Mouse (Mus musculus): ENCODE measurements around the gene Slc25a17. TPM values are rescaled to one million over a fixed set of nuclear protein-coding genes. Genes with fewer than 3 reads are reported as not detected.

The Slc25a17 gene
- total RNA-seq, 2 experiments from 2014 or later = 105 to 131 TPM

DNA sequence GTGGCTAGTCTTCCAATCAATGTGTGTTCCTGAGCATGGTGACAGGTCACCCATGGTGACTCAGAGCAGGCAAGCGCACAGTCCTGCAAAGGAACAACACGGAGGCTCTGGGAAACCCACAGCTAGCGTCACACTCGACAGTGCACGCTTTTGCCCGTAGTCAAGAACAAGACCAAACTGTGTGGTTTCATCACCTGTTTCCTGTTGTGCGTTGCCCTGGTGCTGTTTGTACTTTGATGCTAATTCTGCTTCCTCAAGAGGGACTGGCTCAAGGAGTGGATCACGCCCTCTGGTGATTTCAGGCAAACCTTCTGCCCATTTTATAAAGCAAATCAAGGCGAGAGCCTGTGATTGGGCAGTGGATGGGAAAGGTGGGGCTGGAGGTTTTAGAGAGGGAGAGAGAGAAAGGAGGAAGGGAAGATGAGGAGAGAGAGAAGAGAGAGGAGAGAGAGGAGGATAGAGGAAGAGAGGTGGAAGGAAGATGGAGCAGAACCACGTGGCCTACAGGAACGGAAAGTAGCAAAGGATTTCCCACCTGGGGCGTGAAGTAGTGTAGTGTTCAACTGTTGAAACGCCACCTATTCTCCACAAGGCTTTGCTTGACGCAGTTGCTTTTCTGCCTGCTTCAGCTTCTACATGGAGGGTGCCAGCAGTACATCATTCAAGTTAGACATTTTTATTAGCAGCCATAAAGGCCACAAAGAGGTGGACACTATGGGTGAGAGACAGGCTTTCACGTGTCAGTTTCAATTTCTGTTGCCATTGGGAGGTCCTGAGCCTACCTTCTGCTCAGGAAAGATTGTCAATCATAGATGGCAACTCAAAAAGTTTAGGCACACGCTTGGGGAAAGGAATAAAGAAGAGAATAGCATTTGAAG, 59.2 kb downstream of the Slc25a17 start:
- peak; percentile 26 for DNase-seq

DNA sequence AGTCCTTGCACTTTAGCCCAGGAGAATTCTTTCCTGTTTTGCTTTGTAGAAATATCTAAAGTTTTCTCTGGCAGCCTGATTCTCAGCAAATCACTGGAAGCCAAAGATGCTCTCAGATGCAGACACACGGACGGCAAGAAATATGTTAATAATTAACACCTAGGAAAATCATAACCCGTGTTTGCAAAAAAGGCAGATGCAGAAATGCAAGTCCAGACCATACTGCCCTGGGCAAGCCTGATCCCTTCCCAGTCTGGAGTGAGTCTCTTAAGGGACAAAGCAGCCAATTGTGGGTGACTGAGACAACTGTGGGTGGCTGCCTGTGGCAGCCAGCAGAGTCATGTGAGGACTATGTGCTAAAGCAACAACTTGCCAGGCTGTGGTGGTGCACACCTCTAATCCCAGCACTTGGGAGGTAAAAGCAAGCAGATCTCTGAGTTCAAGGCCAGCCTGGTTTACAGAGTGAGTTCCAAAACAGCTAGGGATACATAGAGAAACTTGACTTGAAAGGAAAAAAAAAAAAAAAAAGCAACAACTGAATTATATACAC, 60.0 kb downstream of the Slc25a17 start:
- no peak for DNase-seq

DNA sequence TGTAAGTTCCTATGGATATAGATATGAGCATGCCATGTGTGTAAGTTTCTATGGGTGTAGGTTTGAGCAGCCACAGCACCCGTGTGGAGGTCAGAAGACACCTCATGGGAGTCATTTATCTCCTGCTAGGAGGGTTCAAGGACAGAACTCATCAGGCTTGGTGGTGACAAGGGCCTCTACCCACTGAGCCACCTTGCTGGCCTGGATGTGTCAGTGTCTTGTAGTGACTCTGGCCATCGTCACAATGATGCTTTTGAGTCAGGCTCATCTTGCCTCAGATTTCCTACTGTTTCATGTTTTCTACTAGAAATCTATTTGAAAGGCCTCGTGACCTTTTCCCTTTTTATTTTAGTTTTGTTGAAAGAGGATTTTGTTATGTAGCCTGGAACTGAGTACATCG, 61.1 kb downstream of the Slc25a17 start:
- no peak for DNase-seq

DNA sequence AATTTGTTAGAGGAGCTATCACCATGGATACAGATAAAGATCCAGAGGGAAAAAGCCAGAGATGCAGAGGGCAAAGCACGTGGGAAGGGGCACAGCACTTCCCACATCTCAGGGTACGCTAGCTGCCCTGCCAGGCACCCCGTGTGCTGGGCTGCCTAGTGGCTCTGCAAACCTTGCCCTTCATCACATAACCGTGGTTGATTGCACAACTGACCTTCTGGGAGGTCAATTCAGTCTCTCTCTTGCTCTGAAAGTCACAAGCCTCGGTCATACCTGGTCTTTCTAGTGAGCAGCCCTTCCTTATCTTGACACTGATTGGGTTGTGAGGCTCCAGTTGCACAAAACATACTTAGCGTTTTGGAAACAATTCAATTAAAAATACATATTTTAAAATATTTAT, 62.4 kb downstream of the Slc25a17 start:
- DNase-seq = peak; percentile 17

DNA sequence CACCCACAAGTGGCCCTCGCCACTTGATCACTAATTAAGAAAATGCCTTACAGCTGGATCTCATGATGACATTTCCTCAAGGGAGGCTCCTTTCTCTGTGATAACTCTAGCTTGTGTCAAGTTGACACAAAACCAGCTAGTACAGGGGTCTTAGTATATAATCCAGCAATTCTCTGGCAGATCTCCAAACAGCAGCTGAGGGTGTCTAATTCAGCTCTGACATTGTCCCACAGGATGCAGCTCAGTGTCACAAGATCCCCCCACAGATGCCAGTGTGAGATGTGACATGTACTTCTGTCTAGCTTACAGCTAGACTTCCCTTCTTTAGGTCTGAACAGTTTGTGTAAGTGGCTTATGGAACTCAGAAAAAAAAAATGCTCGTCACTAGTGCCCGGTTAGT, 63.1 kb downstream of the Slc25a17 start:
- no peak for DNase-seq

DNA sequence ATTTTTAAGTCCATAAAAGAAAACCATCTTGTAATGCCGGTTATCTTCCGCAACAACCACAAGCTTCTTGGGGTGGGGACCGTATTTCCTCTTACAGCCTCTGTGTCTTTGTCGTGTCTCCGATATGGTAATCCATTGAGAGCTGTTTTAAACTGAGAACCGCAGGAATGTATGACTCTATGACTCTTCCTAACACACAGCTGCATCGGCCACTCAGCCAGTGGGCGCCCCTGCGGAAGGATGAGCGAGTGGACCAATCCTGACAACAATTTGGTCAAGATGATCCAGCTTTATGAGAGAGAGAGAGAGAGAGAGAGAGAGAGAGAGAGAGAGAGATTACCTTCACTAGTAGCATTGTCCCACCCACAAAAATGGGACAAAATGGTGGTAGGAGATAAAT, 65.7 kb downstream of the Slc25a17 start:
- no peak for DNase-seq

DNA sequence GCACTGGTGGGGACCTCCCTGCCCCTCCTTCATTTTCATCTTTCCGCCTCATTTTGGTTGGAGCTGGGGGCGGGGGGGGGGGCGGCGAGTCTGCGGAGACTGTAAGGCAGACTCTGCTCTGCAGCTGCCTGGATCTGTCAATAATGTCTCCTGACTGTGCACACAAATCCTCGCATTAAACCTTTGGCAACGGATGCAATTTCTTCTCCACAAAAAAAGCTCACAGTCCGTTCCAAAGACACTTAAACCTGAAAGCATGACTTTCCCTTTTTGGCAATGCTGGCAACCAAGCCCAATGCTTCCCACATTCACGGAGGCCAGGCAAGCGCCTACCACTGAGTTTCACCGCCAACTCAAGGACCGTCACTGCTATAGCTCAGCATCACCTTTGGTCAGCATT, 66.2 kb downstream of the Slc25a17 start:
- no peak for DNase-seq

DNA sequence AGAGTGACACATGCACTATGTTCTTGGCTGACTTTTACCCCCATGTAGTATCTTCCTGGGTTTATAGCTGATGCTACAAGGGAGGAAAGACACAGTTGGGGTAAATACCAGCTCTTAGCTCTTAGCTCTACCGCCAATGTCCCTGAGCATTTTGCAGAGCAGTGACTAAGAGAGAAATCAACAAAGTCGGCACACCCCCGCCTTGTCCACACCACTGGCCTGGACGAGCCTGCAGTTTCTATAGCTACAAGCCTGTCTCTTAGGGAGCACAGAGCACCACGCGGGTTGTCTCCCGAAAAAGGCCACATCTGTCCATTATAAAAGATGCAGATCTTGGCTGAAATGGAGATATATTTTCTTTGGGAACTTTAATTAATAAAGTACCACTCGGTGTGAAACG, 69.9 kb downstream of the Slc25a17 start:
- DNase-seq = peak; percentile 18

DNA sequence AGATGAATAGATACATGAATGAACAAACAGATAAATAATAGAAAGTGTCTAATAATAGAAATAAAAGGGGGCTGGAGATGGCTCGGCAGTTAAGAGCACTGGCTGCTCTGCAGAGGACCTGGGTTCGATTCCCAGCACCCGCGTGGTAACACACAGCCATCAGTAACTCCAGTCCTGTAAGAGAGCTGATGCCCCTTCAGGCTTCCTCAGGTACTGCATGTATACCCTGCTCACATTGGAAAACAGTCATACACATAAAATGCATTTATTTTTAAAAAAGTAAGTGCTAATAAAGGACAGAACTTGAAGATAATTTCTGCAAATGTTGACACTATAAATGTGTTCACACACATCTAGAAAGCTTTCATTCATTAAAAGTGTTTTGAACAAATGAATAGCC, 70.4 kb downstream of the Slc25a17 start:
- DNase-seq = no peak

DNA sequence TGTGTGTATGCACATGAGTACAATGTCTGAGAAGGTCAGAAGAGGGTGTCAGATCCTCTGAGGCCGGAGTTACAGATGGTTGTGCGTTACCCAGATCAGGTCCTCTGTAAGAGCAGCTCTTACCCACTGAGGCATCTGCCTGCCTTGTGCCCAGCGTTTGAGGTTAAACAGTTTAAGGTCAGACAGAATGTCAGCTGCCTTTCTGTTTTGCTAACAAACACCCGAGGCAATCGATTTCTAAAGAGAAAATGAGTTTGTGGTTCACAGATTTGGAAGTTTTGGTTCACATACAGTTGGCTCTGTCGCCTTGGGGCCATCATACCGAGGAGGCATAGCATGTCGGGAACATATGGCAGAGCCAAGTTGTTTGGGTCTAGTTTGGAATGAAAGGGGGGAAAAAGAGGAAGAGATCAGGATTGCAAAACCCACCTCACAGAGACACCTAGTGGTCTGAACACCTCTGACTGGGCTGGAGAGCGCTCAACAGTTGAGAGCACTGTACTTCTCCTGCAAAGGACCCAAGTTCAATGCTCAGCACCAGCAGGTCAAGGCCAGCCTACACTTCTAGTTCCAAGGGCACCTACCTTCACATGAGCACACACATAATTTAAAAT, 76.4 kb downstream of the Slc25a17 start:
- DNase-seq = no peak

DNA sequence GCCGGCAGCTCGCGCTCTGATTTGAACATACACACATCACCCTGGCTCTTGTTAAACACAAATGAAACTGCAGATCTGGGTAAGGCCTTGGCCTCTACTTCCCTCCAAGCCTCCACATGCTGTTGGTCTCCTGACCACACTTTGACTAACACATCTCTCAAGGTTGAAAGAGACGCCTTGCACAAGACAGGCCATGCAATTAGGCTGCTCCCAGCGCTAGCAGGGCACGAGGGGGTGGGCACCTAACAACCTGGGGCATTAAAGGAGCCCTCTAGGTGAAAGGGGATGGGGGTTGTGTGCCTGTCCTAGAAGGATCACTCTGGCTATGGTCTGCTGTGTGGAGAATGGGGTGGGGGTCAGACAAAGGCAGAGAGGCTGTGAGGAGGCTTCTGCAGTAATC, 81.9 kb downstream of the Slc25a17 start:
- DNase-seq = no peak

DNA sequence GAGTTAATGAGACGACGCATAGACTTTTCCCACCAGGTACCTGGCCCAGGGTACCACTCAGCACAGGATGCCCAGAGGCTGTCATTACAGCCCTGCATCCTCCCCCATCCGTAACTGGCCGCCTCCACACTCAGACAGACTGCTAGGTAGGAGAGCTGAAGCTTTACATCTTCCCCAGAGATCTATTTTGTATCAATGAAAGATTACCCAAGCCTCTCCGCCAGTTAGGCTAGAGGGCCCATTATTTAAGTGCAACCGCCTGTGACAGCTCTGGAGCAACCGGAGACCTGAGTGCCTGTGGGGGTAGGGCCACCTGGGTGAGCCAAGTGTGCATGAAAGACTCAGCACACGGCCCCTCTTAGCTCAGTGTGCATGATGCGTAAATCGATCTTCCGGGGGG, 82.7 kb downstream of the Slc25a17 start:
- no peak for DNase-seq

DNA sequence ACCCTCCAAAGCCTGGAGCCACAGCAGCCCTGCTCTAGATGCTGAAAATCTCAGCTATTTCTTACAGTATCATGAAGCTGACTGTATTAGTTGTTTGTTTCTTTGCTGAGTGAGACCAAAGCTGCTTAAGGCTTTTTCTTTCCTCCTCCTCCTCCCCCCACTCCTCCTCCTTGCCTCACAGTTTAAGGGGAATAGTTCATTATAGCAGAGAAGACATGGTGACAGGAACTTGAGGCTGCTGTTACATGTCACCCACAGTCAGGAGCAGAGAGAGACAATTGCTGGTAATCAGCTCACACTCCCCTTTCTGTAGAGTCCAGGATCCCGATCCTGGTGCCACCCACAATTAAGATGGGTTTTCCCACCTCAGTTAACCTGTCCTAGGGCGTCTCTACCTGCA, 87.3 kb downstream of the Slc25a17 start:
- DNase-seq = no peak

DNA sequence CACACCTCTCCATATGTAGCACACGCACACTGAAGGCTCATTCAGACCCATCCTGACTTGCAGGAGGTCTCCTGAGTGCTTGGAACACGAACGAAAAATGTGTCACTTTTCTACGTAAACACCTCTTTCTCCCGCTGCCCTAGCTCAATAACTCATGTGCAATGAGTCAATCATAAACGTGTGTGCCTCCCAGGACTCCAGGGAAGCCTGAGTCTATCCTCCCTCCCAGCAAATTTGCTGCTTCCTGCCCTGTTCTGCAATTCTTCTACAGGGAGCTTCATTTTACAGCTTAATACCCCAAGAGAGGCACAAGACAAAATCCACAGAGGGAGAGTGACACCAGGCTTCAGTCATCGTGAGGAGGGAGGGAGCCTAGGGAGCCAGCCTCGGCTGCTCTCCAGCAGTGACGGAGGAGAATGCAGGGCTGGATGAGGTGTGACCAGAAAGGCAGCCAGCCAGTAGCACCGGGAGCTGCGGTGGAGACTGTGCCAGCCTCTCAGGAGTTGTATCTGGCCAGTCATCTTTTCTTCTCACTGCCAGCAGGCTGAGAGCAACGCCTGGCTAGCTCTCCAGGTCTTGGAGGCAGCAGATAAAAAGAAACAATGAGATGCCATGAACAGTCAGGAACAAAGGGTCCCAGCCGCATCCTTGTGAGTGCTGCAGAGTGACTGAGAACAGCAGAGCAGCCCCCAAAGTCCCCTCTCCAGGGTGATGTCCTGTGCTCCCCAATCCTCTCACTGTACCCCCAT, 88.1 kb downstream of the Slc25a17 start:
- peak; percentile 59 for DNase-seq

Other genes with a start within 250 kb of the Slc25a17 start
- gene Mrtfa, start 170.1 kb downstream of the Slc25a17 start, total RNA-seq (2021) = 10 to 100 TPM; 23.7 to 26.2 TPM
- under 1 TPM; 0.18 to 0.61 TPM for gene Mchr1, start 125.3 kb downstream of the Slc25a17 start, total RNA-seq (2021)
- 100 to 1,000 TPM; 172 to 192 TPM for gene St13, start 39.3 kb upstream of the Slc25a17 start, total RNA-seq (2021)
- gene Xpnpep3, start 39.3 kb upstream of the Slc25a17 start, total RNA-seq (2021) = 10 to 100 TPM; 22.5 to 24.2 TPM
- gene Dnajb7, start 47.5 kb upstream of the Slc25a17 start, total RNA-seq (2021) = not detected
- 100 to 1,000 TPM; 132 to 145 TPM for gene Rbx1, start 105.5 kb upstream of the Slc25a17 start, total RNA-seq (2021)
- 10 to 100 TPM; 51.0 to 68.6 TPM for gene Ep300, start 224.5 kb upstream of the Slc25a17 start, total RNA-seq (2021)